Mouse (Mus musculus) forebrain, postnatal 0 days (tissue): Measurements from ENCODE around the gene Zmynd15. TPM values are rescaled to one million over a fixed set of nuclear protein-coding genes. Genes with fewer than 3 reads are reported as not detected.

ENCODE experiments used
- ATAC-seq: fragments of 200-750 bp; cut with Nextera tagmentation; 2 replicates; pipeline ENCODE4 v1.8.0; 2017; ENCODE audit warnings: mild to moderate bottlenecking, moderate library complexity
- DNase-seq: peaks from one replicate; pipeline ENCODE4 v3.0.0-alpha.2; 2015
- H3K27ac ChIP-seq: fragments of 300-500 bp; sonication (generic); 2 replicates; pipeline ENCODE4 v1.5.1; 2014; ENCODE audit warnings: low read depth, mild to moderate bottlenecking, antibody characterized with exemption, low read length, moderate library complexity, mixed read lengths
- H3K27me3 ChIP-seq: fragments of 300-500 bp; sonication (generic); 2 replicates; pipeline ENCODE4 v1.6.1; 2014; ENCODE audit warnings: mild to moderate bottlenecking, low read length, mixed read lengths; ENCODE audit not compliant: insufficient read depth
- H3K36me3 ChIP-seq: fragments of 300-500 bp; sonication (generic); 2 replicates; pipeline ENCODE4 v1.6.1; 2014; ENCODE audit warnings: mild to moderate bottlenecking, moderate library complexity; ENCODE audit not compliant: insufficient read depth
- H3K4me1 ChIP-seq: fragments of 300-500 bp; sonication (generic); 2 replicates; pipeline ENCODE4 v1.6.1; 2014; ENCODE audit warnings: antibody characterized with exemption; ENCODE audit not compliant: insufficient read depth
- H3K4me2 ChIP-seq: fragments of 300-500 bp; sonication (generic); 2 replicates; pipeline ENCODE4 v1.6.1; 2014; ENCODE audit warnings: low read depth, mild to moderate bottlenecking, moderate library complexity
- H3K4me3 ChIP-seq: fragments of 300-500 bp; sonication (generic); 2 replicates; pipeline ENCODE4 v1.5.1; 2014; ENCODE audit warnings: low read depth, low read length, mixed read lengths
- H3K9ac ChIP-seq: fragments of 300-500 bp; sonication (generic); 2 replicates; pipeline ENCODE4 v1.6.1; 2014; ENCODE audit warnings: mild to moderate bottlenecking
- H3K9me3 ChIP-seq: fragments of 300-500 bp; sonication (generic); 2 replicates; pipeline ENCODE4 v1.6.1; 2016; ENCODE audit warnings: low read length
- CTCF ChIP-seq: sonication (generic); IDR thresholded peaks from 2 replicates; pipeline ENCODE4 v1.5.1; 2016; ENCODE audit warnings: antibody characterized with exemption, control low read depth, low read depth
- WGBS: fragments of 180-500 bp; shearing (Covaris S2); extraction: QIAGEN DNeasy Blood & Tissue Kit; methylation state at CpG from one replicate; pipeline ENCODE4 v1.1.7; 2014; 5-methylcytosine and 5-hydroxymethylcytosine counted together
- polyA plus RNA-seq: library from polyadenylated mRNA; unstranded; fragments of >200 nt; fragmentation: Nextera tagmentation; extraction: Ambion mirVana; gene quantifications from 2 replicates; pipeline ENCODE4 v1.2.1, GENCODE M21; 2015
- total RNA-seq: library from RNA; depleted of rRNA; stranded (reverse); fragments of >200 nt; gene quantifications from 2 replicates; pipeline ENCODE4 v1.2.3, GENCODE M21; 2014

Zmynd15 gene
- total and polyA plus RNA-seq, 2 experiments from 2014 or later = 0.84 to 1.1 TPM

GRCm38 (mm10) chr11:70431574-70431973, 27.7 kb upstream of the Zmynd15 start:
- H3K4me3 ChIP-seq = peak overlapping the region; percentile 81
- no peak for ATAC-seq
- TF ChIP-seq CTCF = no peak
- H3K36me3 ChIP-seq = peaks cover 7% of the 10 kb centered on the region
- WGBS = 21% methylated on average over 5 of the region's 5 CpGs
- peaks cover 9% of the 10 kb centered on the region for H3K4me1 ChIP-seq
- no peaks in the 10 kb centered on the region for H3K9me3 ChIP-seq
- no peaks in the 10 kb centered on the region for H3K27me3 ChIP-seq
- H3K9ac ChIP-seq = peak overlapping the region; percentile 93; the same call in 1 of the 2 replicates
- peak overlapping the region; percentile 80; the same call in 1 of the 2 replicates for H3K4me2 ChIP-seq
- DNase-seq = no peak
- peak overlapping the region; percentile 94 for H3K27ac ChIP-seq

- WGBS = under 1% methylated on average over 59 of the region's 75 CpGs
- ATAC-seq (peak; percentile 97), DNase-seq (peak; percentile 99)
Observed at GRCm38 (mm10) chr11:70432048-70432894, 27.0 kb upstream of the Zmynd15 start, which contains the start of gene Arrb2. Gene Arrb2, plus strand, starts transcription at chr11:70432635.

GRCm38 (mm10) chr11:70432895-70433568, 26.2 kb upstream of the Zmynd15 start:
- 0 out of 2 replicates have a peak, but pooled peaks have one; percentile 5 for TF ChIP-seq CTCF
- Histone ChIP-seq H3K27ac (peak overlapping the region; percentile 94), H3K36me3 (peaks cover 21% of the 10 kb centered on the region), H3K9me3 (no peaks in the 10 kb centered on the region), H3K4me3 (peak overlapping the region; percentile 81), H3K27me3 (no peaks in the 10 kb centered on the region), H3K4me2 (peak overlapping the region; percentile 80), H3K4me1 (peaks cover 9% of the 10 kb centered on the region), H3K9ac (peak overlapping the region; percentile 93)
- DNase-seq (no peak), ATAC-seq (peak; percentile 7)
- 4% methylated on average over 15 of the region's 15 CpGs for whole genome bisulfite sequencing

More at GRCm38 (mm10) chr11:70432048-70432894, 27.0 kb upstream of the Zmynd15 start, which contains the start of gene Arrb2:
- Histone ChIP-seq H3K9me3 (no peaks in the 10 kb centered on the region), H3K36me3 (peaks cover 14% of the 10 kb centered on the region), H3K4me3 (peak within 1 kb of the TSS; percentile 81), H3K27ac (peak within 1 kb of the TSS; percentile 94), H3K4me1 (peaks cover 9% of the 10 kb centered on the region), H3K27me3 (no peaks in the 10 kb centered on the region), H3K4me2 (peak within 1 kb of the TSS; percentile 80), H3K9ac (peak within 1 kb of the TSS; percentile 93)
- TF ChIP-seq CTCF = peak; percentile 78

GRCm38 (mm10) chr11:70433569-70433943, 25.7 kb upstream of the Zmynd15 start:
- WGBS = 68% methylated on average over 1 of the region's 1 CpGs
- no peaks in the 10 kb centered on the region for H3K9me3 ChIP-seq
- H3K9ac ChIP-seq = peak overlapping the region; percentile 93; the same call in 1 of the 2 replicates
- H3K4me2 ChIP-seq = peak overlapping the region; percentile 80
- no peak overlapping the region for H3K27ac ChIP-seq
- peaks cover 27% of the 10 kb centered on the region for H3K36me3 ChIP-seq
- no peaks in the 10 kb centered on the region for H3K27me3 ChIP-seq
- ATAC-seq (no peak), DNase-seq (no peak)
- H3K4me1 ChIP-seq = peaks cover 9% of the 10 kb centered on the region
- TF ChIP-seq CTCF = no peak
- peak overlapping the region; percentile 81 for H3K4me3 ChIP-seq

GRCm38 (mm10) chr11:70433951-70434350, 25.3 kb upstream of the Zmynd15 start:
- TF ChIP-seq CTCF = no peak
- Histone ChIP-seq H3K36me3 (peaks cover 31% of the 10 kb centered on the region), H3K4me3 (peak overlapping the region; percentile 81; the same call in 1 of the 2 replicates), H3K4me2 (peak overlapping the region; percentile 80), H3K9me3 (no peaks in the 10 kb centered on the region), H3K4me1 (peaks cover 9% of the 10 kb centered on the region), H3K27ac (no peak overlapping the region), H3K9ac (0 out of 2 replicates have a peak overlapping the region, but pooled peaks have one; percentile 93), H3K27me3 (no peaks in the 10 kb centered on the region)
- WGBS = 94% methylated on average over 3 of the region's 3 CpGs
- ATAC-seq (no peak), DNase-seq (no peak)

GRCm38 (mm10) chr11:70435476-70435875, 23.8 kb upstream of the Zmynd15 start:
- H3K9me3 ChIP-seq = no peaks in the 10 kb centered on the region
- no peak for DNase-seq
- TF ChIP-seq CTCF = no peak
- H3K36me3 ChIP-seq = peaks cover 46% of the 10 kb centered on the region
- H3K4me2 ChIP-seq = no peak overlapping the region
- peaks cover 9% of the 10 kb centered on the region for H3K4me1 ChIP-seq
- ATAC-seq = no peak
- H3K27ac ChIP-seq = no peak overlapping the region
- H3K9ac ChIP-seq = no peak overlapping the region
- WGBS = 89% methylated on average over 5 of the region's 5 CpGs
- no peak overlapping the region for H3K4me3 ChIP-seq
- H3K27me3 ChIP-seq = no peaks in the 10 kb centered on the region

GRCm38 (mm10) chr11:70437426-70437825, 21.8 kb upstream of the Zmynd15 start:
- no peak for TF ChIP-seq CTCF
- Histone ChIP-seq H3K36me3 (peaks cover 50% of the 10 kb centered on the region), H3K9ac (no peak overlapping the region), H3K27me3 (no peaks in the 10 kb centered on the region), H3K27ac (no peak overlapping the region), H3K4me3 (no peak overlapping the region), H3K9me3 (no peaks in the 10 kb centered on the region), H3K4me1 (peaks cover 9% of the 10 kb centered on the region), H3K4me2 (no peak overlapping the region)
- no peak for DNase-seq
- ATAC-seq = no peak
- 89% methylated on average over 6 of the region's 6 CpGs for WGBS
